Mouse (Mus musculus) retina, postnatal 1 day (tissue): Measurements from ENCODE around the gene Hoxb1.

Experiments
- DNase-seq: peaks from one replicate; pipeline ENCODE4 v3.0.0-alpha.2; 2012

The Hoxb1 gene

DNA sequence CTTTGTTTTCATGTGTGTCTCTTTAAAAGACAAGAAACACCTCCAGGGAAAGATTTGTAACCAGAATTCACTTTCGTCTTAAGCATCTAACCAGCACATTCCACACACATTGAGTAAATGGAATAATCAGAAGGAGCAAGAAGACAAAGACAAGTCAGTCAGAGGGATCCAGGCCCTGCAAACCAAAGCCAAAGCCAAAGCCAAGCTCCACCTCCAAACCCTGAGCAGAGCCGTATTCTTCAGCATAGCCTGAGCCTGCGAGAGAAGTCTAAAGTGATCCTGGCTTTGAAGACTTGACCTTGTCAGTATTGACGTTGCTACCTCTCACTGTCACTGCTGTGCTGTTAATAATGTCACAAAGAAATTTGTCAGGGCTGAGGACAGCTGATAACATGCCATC is 40.0 kb downstream of the Hoxb1 start:
- DNase-seq = no peak

DNA sequence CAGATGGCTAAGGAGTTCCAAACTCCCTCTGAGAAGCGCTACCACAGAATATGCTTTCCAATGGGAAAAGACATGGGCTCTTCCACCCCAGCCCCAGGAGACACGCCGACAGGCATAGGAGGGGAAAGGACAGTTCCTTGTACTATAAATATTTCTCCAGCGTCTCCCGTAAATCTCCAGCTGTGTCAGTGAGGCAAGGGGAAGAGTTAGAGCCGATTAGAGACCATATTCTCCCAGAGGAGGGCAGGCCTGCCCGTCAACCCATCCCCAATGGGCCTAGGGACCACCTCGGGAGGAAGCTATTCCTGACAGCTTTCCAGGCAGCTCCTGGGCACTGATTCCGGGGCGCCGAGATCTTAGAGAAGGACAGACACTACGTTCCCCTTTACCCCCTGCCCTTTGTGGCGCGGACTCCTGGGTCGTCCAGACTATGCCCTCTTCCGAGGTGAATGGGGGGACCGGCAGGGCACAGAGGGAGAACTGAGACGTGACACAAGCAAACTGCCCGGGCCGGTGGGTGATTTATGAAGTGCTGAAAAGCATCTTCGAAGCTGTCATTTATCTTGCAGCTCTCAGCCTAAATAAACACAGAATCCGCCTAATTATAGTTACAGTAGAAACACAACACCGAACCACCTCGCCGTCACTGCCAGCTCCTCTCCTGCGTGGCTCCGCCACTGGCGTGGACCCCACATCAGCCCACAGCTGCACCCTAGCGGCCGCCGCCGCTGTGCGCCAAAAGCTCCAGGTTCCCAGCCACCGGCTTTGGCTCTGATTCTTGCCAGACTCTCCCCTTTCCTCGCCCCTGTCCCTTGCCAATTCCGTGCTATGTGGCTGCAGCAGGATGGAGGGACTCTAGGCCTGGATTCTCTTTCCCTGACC is 41.9 kb downstream of the Hoxb1 start:
- peak; percentile 68 for DNase-seq

DNA sequence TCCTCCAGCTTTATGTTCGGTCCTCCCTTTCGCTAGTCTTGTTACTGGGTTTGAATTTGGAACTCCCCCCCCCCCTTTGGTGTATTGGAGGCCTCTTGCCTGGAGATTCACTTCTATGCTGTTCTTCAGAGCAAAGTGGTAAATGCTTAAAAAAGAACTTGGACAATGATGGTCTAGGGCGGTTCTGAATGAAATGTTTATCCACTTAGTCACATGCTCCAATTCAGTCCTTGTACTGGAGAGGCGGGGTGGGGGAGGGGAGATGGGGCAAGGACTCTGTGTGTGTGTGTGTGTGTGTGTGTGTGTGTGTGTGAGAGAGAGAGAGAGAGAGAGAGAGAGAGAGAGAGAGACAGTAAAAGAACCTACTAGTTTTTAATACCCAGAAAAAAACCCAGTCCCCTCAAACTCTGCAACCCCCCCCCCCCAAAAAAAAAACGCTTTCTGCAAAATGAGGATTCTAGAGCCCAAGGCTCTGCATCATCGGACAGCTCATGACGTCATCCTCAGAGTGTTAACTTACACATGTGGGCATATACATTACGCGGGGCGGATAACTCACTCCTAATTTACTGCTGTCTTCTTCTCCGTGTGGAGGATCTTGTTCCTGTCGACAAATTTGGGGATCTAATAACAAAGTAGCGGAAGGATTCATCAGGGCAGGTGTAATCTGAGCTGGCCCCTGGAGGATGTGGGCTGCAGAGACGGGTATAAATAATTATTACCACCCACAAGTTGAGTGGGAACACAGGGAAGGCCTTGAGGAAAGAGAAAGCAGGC is 42.9 kb downstream of the Hoxb1 start:
- DNase-seq = no peak

DNA sequence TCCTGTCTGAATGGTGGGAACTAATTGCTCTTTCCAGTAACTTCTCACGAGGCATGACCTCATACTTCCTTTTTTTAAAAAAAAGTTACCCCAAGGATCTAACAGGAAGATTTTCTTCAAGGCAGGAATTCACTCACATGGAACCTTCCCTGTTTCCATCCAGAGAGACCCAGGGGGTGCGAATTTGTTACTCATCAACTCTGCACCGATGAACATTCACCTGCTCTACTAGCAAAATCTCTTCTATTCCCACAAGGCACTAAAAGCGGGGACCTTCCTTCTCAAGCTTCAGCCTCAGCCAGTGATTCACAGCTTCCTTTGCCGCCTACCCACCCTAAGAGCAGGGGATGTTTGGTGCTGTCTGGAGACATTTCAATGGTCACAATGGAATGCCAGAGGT is 45.5 kb downstream of the Hoxb1 start:
- DNase-seq = no peak

DNA sequence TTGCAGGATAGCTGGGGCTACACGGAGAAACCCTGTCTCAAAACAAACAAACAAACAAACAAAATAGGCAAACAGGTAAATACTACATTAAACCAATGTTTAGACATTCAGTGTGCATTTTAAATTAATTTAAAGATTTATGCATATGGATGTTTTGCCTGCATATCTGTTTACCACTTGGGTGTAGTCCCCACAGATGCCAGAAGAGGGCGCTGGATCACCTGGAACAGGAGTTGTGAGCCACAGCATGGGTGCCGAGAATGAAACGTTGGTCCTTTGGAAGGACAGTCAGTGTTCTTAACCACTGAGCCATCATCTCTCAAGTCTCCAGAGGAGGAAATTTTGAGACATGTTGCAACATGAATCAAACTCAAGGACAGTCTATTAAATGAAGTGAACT is 46.4 kb downstream of the Hoxb1 start:
- DNase-seq = no peak

DNA sequence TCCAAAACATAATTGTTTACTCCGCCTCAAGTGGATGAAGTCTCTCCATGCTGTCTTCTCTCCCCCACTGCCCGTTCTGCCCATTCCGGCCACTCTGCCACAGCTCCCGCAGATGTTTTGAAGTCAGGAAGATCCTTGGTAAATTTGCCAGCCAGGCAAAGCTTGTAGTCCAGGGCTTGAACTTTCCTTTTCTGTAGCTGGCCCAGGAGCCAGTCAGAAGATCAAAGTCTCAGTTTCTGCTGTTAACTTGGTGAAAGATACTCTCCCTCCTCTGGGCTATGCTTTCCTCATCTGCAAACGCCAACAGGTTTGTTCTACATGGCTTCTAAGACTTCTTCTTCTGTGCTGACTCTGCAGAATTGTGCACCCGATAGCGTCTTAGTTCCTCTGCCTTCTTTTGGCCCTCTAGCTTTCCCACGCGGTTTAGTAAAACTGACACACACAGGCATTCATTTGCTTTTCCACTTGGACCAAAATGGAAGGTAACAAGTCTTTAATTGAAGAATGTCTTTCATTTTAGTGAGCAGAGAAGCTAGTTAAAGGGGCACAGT is 47.5 kb downstream of the Hoxb1 start:
- DNase-seq = no peak

DNA sequence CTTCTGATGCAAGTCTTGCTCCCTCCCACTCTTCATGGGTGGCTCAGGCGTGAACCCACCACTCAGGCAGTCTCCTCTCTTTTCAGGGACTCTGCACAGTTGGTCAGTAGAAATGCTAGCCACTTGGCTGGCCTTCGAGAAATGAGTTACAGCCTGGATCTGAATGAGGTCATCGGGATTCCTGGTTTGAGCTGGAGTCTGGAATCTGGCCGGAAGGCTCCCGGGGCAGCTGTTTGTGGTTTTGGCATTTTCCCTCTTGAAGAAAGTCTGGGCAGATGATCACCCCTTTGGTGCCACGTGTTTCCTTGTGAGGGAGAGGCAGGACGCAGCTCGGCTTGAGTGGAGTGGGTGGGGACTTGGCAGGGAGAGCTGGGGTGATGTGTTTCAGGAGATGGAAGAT is 48.0 kb downstream of the Hoxb1 start:
- DNase-seq = no peak

DNA sequence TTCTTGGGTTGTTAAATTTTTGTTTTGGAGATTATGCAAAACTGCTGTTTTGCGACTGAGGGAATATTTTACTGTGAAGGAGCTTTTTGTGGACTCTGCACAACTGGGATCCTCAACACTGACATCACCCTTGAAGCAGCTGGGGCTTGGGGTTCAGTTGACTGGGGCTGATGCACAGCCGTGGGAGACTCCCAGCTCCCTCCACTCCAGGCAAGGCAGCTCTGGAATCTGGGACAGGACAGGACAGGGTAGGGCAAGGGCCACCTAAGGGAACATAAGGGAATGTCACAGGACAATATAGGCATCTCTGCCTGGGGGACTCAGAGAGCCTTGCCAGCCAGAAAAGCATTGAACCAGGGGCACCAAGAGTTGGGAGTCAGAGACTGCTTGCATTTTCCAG is 48.5 kb downstream of the Hoxb1 start:
- no peak for DNase-seq
